Mouse (Mus musculus) c-Kit-negative CD71-positive TER-119-positive erythroid progenitor cells, embryonic 14.5 days (primary cell): ENCODE measurements around the gene Prim2.
A peak's percentile ranks its signal among the peaks of the same experiment; 100 is the strongest.

ENCODE experiments used
- DNase-seq: peaks from one replicate; pipeline ENCODE4 v3.0.0-alpha.2; 2013; ENCODE audit warnings: low read depth, low spot score

The Prim2 gene

GRCm38 (mm10) chr1:33604087-33604699, 65.4 kb downstream of the Prim2 start:
- DNase-seq, result no peak

- no peak for DNase-seq
These were observed 69.9 kb downstream of the Prim2 start for GRCm38 (mm10) chr1:33599698-33600097.

DNA sequence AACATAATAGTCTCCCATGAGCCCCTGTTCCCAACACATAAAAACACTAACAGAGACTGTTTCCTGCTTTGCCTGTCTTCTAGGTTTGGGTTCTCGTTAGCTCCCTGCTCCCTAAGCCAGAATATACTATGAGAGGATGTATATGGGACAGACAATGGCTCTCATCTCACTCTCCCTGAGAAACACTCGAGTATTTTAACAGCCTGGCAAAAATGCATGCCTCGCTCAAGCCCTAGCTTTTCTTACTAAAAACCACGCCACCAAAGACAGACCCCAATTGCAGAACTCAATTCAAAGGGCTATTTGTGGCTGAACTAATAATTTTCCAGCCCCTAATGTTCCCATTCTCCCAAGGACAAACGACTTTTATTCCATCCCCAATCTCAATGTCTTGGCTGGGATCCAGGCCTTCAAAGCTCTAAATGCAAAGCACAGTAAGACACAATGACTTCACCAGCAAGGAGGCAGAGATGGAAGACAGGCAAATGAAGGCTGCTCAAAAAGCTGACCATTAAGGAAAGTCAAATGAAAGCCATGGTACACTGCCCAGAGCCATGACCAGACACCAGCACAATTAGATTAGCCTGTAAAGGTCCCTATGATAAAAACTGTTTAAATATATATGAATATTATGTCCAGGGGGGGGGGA, 70.5 kb downstream of the Prim2 start:
- no peak for DNase-seq

- DNase-seq, result no peak
These were observed 72.6 kb downstream of the Prim2 start for GRCm38 (mm10) chr1:33597043-33597442.

- no peak for DNase-seq
These were observed 73.7 kb downstream of the Prim2 start for GRCm38 (mm10) chr1:33595936-33596335.

- DNase-seq, result no peak
These were observed 74.6 kb downstream of the Prim2 start for GRCm38 (mm10) chr1:33594966-33595365.

- DNase-seq, result no peak
These were observed 75.7 kb downstream of the Prim2 start for GRCm38 (mm10) chr1:33593718-33594388.

DNA sequence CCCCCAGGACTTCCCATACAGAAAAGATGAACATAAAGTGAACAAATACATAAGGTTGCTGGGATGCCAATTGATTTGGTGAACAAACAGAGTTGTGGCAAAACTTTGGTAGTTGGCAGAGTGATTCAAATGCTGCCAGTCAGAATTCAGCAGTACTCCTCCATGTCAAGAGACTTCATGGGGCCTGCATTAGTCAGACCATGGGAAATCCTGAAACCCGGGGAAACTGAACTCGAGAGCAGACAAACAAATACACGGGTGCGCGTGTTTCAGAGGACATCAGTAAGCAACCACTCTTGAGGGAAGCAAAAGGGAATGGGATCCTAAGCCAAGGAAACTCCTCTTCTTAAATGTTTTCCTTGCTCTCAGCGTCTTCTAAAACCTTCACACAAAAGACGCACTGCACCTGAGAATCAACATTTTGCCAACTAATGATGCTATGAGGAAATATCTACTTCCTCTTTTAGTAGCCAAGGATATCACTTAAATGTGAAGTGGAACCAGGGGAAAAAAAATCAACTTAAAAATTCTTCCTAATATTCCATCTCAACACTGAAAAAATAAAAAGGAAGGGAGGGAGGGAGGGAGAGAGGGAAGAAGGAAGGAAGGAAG, 77.5 kb downstream of the Prim2 start:
- no peak for DNase-seq

DNA sequence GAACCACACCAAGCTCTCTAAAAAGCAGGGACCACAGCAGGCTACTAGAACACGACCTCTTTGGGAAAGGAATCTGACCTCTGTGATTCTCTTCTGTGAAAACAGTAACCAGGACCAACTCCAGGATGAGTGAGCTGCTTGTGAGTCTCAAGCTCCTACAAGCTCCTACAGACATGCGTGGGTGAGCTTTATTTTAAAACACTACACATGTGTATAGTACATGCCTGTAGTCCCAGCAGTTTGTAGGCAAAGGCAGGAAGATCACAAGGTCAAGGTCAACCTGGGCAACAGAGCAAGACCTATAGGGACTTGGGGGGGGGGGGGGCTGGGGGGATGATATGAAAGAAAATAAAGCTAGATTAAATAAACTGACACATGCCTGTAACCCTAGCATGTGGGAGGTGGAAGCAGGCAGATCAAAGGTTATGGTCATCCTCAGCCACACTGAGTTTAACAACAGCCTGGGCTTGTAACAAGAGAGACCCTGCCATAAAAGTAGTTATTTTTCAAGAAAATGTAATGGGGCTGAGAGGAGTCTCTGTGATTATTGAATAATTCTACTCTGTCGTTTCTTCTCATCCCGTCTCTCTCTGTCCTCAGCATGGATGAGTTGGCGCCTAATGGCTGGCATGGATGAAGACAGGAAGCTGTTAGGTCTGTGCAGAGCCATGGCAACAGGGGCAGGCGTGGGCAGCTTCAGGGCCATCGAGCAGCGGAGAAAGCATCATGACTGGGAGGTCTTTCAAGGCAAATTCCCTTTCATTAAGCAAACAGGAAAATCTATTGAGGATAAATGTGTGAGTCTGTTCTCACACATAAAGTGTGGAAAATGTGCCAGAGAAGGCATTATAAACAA, 78.8 kb downstream of the Prim2 start:
- DNase-seq, result no peak

DNA sequence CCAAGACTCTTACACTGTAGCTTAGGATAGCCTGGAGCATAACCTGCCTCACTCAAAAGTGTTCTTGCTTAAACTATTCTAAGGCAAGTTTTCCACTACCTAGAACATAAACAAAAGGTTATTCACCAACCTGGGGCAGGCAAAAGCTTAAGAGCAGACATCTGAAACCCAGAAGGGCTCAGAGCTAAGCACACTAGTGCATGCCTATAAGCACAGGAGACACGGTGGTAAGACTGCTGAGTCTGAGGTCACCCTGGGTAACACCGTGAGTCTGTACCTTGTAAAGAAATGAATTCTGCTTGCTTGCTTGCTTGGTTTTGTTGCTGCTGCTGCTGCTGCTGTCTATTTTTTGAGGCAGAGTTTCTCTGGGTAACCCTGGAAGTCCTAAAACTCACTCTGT, 80.1 kb downstream of the Prim2 start:
- no peak for DNase-seq

DNA sequence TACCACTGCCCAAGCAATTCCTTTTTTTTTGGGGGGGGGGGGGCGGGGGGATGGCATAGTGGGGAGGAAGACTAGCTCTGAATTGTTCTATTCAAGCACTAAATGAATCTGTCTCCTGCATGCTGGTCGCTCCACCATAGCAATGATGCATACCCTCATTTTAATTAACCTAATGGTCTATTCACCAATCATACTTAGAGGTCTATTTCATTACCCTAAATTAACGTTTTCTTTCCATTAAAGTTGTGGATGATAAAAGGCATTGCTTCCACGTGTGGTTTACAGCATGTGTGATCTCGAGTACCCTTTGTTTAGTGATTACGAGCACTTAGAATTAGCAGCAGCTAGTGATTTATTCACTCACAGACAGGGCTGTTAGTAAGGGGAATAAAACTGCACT, 81.0 kb downstream of the Prim2 start:
- DNase-seq, result no peak

DNA sequence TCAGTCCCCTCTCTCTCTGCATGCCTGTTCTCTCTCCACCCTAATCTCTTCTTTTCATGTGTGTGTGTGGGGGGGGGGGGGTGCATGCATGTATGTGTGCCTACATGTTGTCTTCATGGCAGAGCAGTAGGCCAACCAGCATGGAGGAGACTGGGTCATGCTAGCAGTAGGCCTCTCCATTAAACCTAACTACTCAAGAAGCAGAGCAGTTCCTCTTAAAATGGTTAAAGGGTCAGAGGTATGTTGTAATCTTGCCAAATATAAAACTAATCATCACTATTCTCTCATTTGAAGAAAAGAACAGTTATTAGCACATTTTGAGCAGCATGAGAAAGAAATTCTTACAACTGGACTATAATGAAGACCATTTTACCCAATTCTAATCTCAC, 85.0 kb downstream of the Prim2 start:
- DNase-seq, result no peak

DNA sequence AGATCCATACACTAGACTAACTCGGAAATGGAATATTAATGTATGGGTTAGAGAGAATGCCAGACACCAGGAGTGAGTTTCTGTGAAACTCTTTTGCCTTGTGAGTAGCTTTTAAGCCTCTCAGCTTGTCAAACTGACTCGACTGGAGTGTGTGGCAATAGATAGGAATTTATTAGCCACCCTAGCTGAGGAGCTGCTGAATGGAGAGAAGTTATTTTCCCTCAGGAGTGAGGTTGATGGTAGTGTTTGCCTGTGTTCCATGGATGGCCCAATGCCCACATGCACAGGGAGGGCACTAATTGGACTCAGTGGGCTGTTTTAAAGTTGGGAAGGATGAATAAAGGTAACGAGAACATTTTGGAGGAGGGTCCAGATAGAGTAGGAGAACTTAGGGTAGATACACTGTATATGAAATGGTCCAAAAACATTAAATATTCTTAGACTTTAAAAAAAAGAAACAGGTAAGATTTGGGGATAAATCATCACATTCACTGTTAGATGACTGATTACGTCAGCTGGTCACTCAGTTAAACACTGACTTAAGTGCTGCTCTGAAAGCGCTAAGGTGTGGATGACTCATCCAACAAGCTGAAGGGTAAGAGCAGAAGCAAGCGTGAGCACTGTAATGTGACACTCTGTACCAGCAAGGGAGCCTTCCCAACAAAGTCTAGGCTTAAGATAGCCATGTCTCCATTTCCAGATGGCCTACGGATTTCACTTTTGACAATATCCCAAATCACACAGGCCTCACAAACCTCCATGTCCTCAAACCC, 85.6 kb downstream of the Prim2 start:
- no peak for DNase-seq

DNA sequence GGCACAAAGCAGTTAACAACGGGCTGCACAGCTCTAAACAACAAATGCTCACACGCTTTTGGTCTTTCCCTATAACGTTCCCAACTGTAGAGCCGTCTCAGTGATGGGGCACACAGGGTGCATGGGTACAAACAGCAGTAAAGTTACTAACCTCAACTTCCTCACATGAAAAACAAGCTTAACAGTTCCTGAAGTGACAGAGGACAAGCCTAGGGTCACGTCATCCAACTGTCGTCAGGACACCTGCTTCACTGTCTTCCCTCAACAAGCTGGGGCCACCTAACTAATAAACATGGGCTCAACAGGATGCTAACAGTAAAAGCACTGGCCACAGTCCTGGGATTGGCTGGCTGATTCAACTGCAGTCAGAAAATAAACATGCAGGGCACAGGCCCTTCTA, 91.0 kb downstream of the Prim2 start:
- DNase-seq, result no peak

DNA sequence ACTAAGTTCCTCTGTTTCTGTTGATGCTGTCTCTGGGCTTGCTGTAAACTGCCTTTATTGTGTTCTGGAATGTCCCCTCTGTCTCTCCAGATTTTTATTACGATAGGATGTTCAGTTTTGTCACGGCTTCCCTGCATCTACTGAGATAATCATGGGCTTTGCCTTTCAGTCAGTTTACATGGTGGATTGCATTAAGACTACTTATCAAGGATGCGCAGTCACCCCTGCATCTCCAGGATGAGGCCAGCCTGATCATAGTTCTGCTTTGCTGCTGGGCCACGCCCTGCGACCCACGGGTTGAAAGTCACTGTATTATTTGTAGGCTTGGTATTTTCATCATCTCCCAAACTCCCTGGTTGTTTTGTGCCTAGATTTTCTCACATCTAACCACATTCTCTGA, 95.1 kb downstream of the Prim2 start:
- peak; percentile 71 for DNase-seq

DNA sequence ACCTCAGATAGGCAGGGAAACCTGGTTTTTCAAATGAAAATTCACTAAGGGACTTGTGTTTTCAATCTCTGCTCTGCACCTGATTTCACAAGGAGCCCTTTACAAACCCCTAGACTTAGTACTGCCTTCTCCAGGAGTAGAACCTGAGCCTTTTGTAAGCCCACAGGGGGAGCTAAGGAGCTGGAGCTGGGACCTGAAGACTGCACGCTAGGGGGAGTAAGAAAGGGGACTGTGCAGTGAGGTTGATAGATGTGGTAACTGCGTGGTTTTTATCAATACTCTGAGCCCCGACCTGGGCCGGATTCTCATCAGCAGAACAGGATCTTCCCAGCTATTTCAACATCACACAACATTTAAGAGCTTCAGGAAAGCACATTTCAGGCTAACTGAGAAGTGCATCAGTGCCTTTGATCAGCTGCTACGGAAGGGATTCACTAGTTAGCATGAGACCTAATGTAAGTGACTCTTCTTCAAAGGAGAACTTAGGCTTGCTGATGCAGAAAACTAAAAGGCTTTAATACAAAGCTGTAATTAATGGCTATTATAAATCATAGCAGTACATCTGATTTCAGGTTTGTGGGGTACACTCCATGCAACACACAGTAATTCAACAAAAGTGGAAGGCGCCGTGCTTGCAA, 103.7 kb downstream of the Prim2 start:
- no peak for DNase-seq

GRCm38 (mm10) chr1:33564032-33564431, 105.6 kb downstream of the Prim2 start:
- DNase-seq, result no peak

- DNase-seq, result no peak
These were observed 106.0 kb downstream of the Prim2 start for GRCm38 (mm10) chr1:33563611-33564010.

DNA sequence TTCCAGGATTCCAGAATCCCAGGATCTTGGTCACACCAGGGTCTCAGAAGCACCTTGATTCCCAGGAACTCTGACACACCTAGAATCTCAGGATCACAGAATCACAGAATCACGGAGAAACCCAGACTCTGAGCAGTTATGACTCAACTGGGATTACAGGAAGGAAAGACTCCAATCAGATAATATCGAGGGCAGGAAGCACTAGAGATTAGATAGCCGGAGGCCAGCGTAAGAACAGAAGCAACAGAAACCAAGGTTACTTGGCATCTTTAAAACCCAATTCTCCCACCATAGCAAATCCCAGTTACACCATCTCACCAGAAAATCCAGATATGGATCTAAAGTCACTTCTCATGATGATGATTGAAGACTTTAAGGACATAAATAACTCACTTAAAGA, 113.0 kb downstream of the Prim2 start:
- no peak for DNase-seq

- no peak for DNase-seq
These were observed 114.0 kb downstream of the Prim2 start for GRCm38 (mm10) chr1:33555626-33556025.

- no peak for DNase-seq
These were observed 118.2 kb downstream of the Prim2 start for GRCm38 (mm10) chr1:33551350-33551749.
